Mouse (Mus musculus): ENCODE results near the gene Ecm1. TPM values are rescaled to one million over a fixed set of nuclear protein-coding genes. Genes with fewer than 3 reads are reported as not detected.

Ecm1 gene
- polyA plus RNA-seq, 1 experiment = 219 TPM

GRCm38 (mm10) chr3:95707497-95707896 is 31.9 kb downstream of the Ecm1 start:
- no peaks in the 10 kb centered on the region for H3K79me2 ChIP-seq (ENCODE audit: control insufficient read depth, insufficient read depth)
- H3K27me3 ChIP-seq (ENCODE audit: control insufficient read depth, insufficient read depth, insufficient read length) = no peaks in the 10 kb centered on the region
- H3K4me2 ChIP-seq (ENCODE audit: low read depth) = peak overlapping the region; percentile 41
- no peak overlapping the region for H3ac ChIP-seq (ENCODE audit: control insufficient read depth, insufficient read length)
- no peaks in the 10 kb centered on the region for H3K36me3 ChIP-seq (ENCODE audit: control insufficient read depth, insufficient read depth)
- no peak for TF ChIP-seq POLR2A (IDR thresholded peaks at IDR 0.05; ENCODE audit: insufficient read length, low read depth)
- no peak for TF ChIP-seq E2F4 (IDR thresholded peaks at IDR 0.05; ENCODE audit: insufficient read depth)
- no peak for TF ChIP-seq POLR2AphosphoS2 (IDR thresholded peaks at IDR 0.05; ENCODE audit: insufficient read length, low read depth)
- no peak for TF ChIP-seq CEBPB (IDR thresholded peaks at IDR 0.05; ENCODE audit: insufficient read depth, poor library complexity, severe bottlenecking)
- TF ChIP-seq SRF (IDR thresholded peaks at IDR 0.05; ENCODE audit: control insufficient read depth, insufficient read length, low read depth) = no peak
- no peak for TF ChIP-seq TCF3 (IDR thresholded peaks at IDR 0.05; ENCODE audit: insufficient read length, low read depth)
- no peak for TF ChIP-seq MYOD1 (IDR thresholded peaks at IDR 0.05; ENCODE audit: control insufficient read depth in 1 of 3, insufficient read length in 2 of 3, low read depth in 2 of 3)
- TF ChIP-seq TCF12 (IDR thresholded peaks at IDR 0.05; ENCODE audit: insufficient read depth, poor library complexity, severe bottlenecking) = no peak
- no peak for TF ChIP-seq USF1 (IDR thresholded peaks at IDR 0.05; ENCODE audit: low read depth)
- no peak for TF ChIP-seq MYOG (IDR thresholded peaks at IDR 0.05; ENCODE audit: control insufficient read depth in 1 of 3, insufficient read depth in 1 of 3, insufficient read length in 2 of 3, low read depth in 2 of 3)
- no peak overlapping the region for H3K4me3 ChIP-seq

- Histone ChIP-seq H3K79me2 (ENCODE audit: control insufficient read depth, insufficient read depth) (no peaks in the 10 kb centered on the region), H3K27me3 (ENCODE audit: control insufficient read depth, insufficient read depth, insufficient read length) (no peaks in the 10 kb centered on the region), H3K36me3 (ENCODE audit: control insufficient read depth, insufficient read depth) (no peaks in the 10 kb centered on the region), H3K4me2 (ENCODE audit: low read depth) (no peak overlapping the region), H3ac (ENCODE audit: control insufficient read depth, insufficient read length) (no peak overlapping the region), H3K4me3 (no peak overlapping the region)
- TF ChIP-seq TCF3 (IDR thresholded peaks at IDR 0.05; ENCODE audit: insufficient read length, low read depth) = no peak
- no peak for TF ChIP-seq SRF (IDR thresholded peaks at IDR 0.05; ENCODE audit: control insufficient read depth, insufficient read length, low read depth)
- no peak for TF ChIP-seq USF1 (IDR thresholded peaks at IDR 0.05; ENCODE audit: low read depth)
- TF ChIP-seq MYOD1 (IDR thresholded peaks at IDR 0.05; ENCODE audit: control insufficient read depth in 1 of 3, insufficient read length in 2 of 3, low read depth in 2 of 3) = no peak
- TF ChIP-seq REST (IDR thresholded peaks at IDR 0.05; ENCODE audit: insufficient read depth, insufficient read length) = no peak
- no peak for TF ChIP-seq POLR2A (IDR thresholded peaks at IDR 0.05; ENCODE audit: insufficient read length, low read depth)
- TF ChIP-seq POLR2AphosphoS2 (IDR thresholded peaks at IDR 0.05; ENCODE audit: insufficient read length, low read depth) = no peak
Measured at GRCm38 (mm10) chr3:95706273-95706672, 33.1 kb downstream of the Ecm1 start.

GRCm38 (mm10) chr3:95704612-95705011 is 34.8 kb downstream of the Ecm1 start:
- no peak overlapping the region for H3K4me3 ChIP-seq
- H3K27me3 ChIP-seq (ENCODE audit: control insufficient read depth, insufficient read depth, insufficient read length) = no peaks in the 10 kb centered on the region
- H3K36me3 ChIP-seq (ENCODE audit: control insufficient read depth, insufficient read depth) = no peaks in the 10 kb centered on the region
- no peak for TF ChIP-seq TCF3 (IDR thresholded peaks at IDR 0.05; ENCODE audit: insufficient read length, low read depth)
- TF ChIP-seq POLR2AphosphoS2 (IDR thresholded peaks at IDR 0.05; ENCODE audit: insufficient read length, low read depth) = no peak
- TF ChIP-seq POLR2A (IDR thresholded peaks at IDR 0.05; ENCODE audit: insufficient read length, low read depth) = no peak
- TF ChIP-seq SRF (IDR thresholded peaks at IDR 0.05; ENCODE audit: control insufficient read depth, insufficient read length, low read depth) = no peak
- H3K79me2 ChIP-seq (ENCODE audit: control insufficient read depth, insufficient read depth) = no peaks in the 10 kb centered on the region
- no peak overlapping the region for H3K4me2 ChIP-seq (ENCODE audit: low read depth)
- H3ac ChIP-seq (ENCODE audit: control insufficient read depth, insufficient read length) = no peak overlapping the region

- TF ChIP-seq USF1 (IDR thresholded peaks at IDR 0.05; ENCODE audit: low read depth) (no peak), SRF (IDR thresholded peaks at IDR 0.05; ENCODE audit: control insufficient read depth, insufficient read length, low read depth) (no peak), CEBPB (IDR thresholded peaks at IDR 0.05; ENCODE audit: insufficient read depth, poor library complexity, severe bottlenecking) (no peak), TCF12 (IDR thresholded peaks at IDR 0.05; ENCODE audit: insufficient read depth, poor library complexity, severe bottlenecking) (no peak), POLR2AphosphoS2 (IDR thresholded peaks at IDR 0.05; ENCODE audit: insufficient read length, low read depth) (no peak), E2F4 (IDR thresholded peaks at IDR 0.05; ENCODE audit: insufficient read depth) (no peak), MYOG (IDR thresholded peaks at IDR 0.05; ENCODE audit: control insufficient read depth in 1 of 3, insufficient read depth in 1 of 3, insufficient read length in 2 of 3, low read depth in 2 of 3) (no peak)
- H3K27me3 ChIP-seq (ENCODE audit: control insufficient read depth, insufficient read depth, insufficient read length) = no peaks in the 10 kb centered on the region
- H3K4me3 ChIP-seq = no peak overlapping the region
- H3ac ChIP-seq (ENCODE audit: control insufficient read depth, insufficient read length) = no peak overlapping the region
- H3K79me2 ChIP-seq (ENCODE audit: control insufficient read depth, insufficient read depth) = no peaks in the 10 kb centered on the region
- no peaks in the 10 kb centered on the region for H3K36me3 ChIP-seq (ENCODE audit: control insufficient read depth, insufficient read depth)
- H3K4me2 ChIP-seq (ENCODE audit: low read depth) = no peak overlapping the region
Measured at GRCm38 (mm10) chr3:95703276-95703675, 36.1 kb downstream of the Ecm1 start.

- Histone ChIP-seq H3K79me2 (ENCODE audit: control insufficient read depth, insufficient read depth) (no peaks in the 10 kb centered on the region), H3K27me3 (ENCODE audit: control insufficient read depth, insufficient read depth, insufficient read length) (no peaks in the 10 kb centered on the region), H3K36me3 (ENCODE audit: control insufficient read depth, insufficient read depth) (no peaks in the 10 kb centered on the region), H3K4me3 (peak overlapping the region; percentile 9), H3K4me2 (ENCODE audit: low read depth) (peak overlapping the region; percentile 95), H3ac (ENCODE audit: control insufficient read depth, insufficient read length) (no peak overlapping the region)
- peak in 1 of 3 experiments; percentile 28 for TF ChIP-seq MYOG (IDR thresholded peaks at IDR 0.05; ENCODE audit: control insufficient read depth in 1 of 3, insufficient read depth in 1 of 3, insufficient read length in 2 of 3, low read depth in 2 of 3)
- no peak for TF ChIP-seq MYOD1 (IDR thresholded peaks at IDR 0.05; ENCODE audit: control insufficient read depth in 1 of 3, insufficient read length in 2 of 3, low read depth in 2 of 3)
- no peak for TF ChIP-seq SRF (IDR thresholded peaks at IDR 0.05; ENCODE audit: control insufficient read depth, insufficient read length, low read depth)
- TF ChIP-seq TCF3 (IDR thresholded peaks at IDR 0.05; ENCODE audit: insufficient read length, low read depth) = no peak
- TF ChIP-seq REST (IDR thresholded peaks at IDR 0.05; ENCODE audit: insufficient read depth, insufficient read length) = no peak
- peak; percentile 89 for TF ChIP-seq USF1 (IDR thresholded peaks at IDR 0.05; ENCODE audit: low read depth)
Measured at GRCm38 (mm10) chr3:95701877-95702540, 37.4 kb downstream of the Ecm1 start.
